Mouse (Mus musculus): ENCODE results near the gene Cish. TPM values are rescaled to one million over a fixed set of nuclear protein-coding genes. Genes with fewer than 3 reads are reported as not detected.

The Cish gene
- polyA plus RNA-seq, 1 experiment from 2014 or later, result 119 TPM

GRCm38 (mm10) chr9:107349321-107349720, 53.5 kb downstream of the Cish start:
- DNase-seq (ENCODE audit: low read depth, low spot score), result no peak

More at GRCm38 (mm10) chr9:107349321-107349720, 53.5 kb downstream of the Cish start:
- ChIA-PET CTCF (interaction anchor here (1.0 kb wide), 1 partner anchor 9 kb away, joined by 4 read pairs; no protein-coding TSS in a partner anchor), POLR2A (no interaction called here)
- H3K27me3 ChIP-seq, result no peaks in the 10 kb centered on the region
- no peak for ATAC-seq
- in situ Hi-C loops (cut with MboI; ENCODE audit: low pct_unique_long_range_greater_than_20kb), result loop anchor here (10.0 kb wide), 1 partner anchor 185 kb away; no protein-coding TSS in a partner anchor
- no peak for TF ChIP-seq CTCF (IDR thresholded peaks at IDR 0.05)

Other genes with a start within 250 kb of the Cish start
- gene Dock3, start 64.1 kb upstream of the Cish start, polyA plus RNA-seq (2021), result 0.19 TPM
- gene Mapkapk3, start 6.1 kb upstream of the Cish start, polyA plus RNA-seq (2021), result 14.5 TPM
- gene Hemk1, start 42.3 kb downstream of the Cish start, polyA plus RNA-seq (2021), result 19.2 TPM
- 1.2 TPM for gene 6430571L13Rik, start 44.6 kb downstream of the Cish start, polyA plus RNA-seq (2021)
- 0.01 TPM for gene Cacna2d2, start 103.6 kb downstream of the Cish start, polyA plus RNA-seq (2021)
- gene Tmem115, start 237.9 kb downstream of the Cish start, polyA plus RNA-seq (2021), result 41.1 TPM
- gene Cyb561d2, start 246.2 kb downstream of the Cish start, polyA plus RNA-seq (2021), result 26.2 TPM
- 32.0 TPM for gene Nprl2, start 246.2 kb downstream of the Cish start, polyA plus RNA-seq (2021)

Measured in Patski (cell line).